Mouse (Mus musculus) c-Kit-positive CD71-positive TER-119-negative erythroid progenitor cells, embryonic 14.5 days (primary cell): Measurements from ENCODE around the gene Tbl1x.
"Not testable (repeated sequence)": the region's sequence is repeated elsewhere in the genome, so short reads cannot be mapped to it uniquely, and the experiment has no call there.

Source experiments
- DNase-seq: peaks from one replicate; pipeline ENCODE4 v3.0.0-alpha.2; 2013; ENCODE audit warnings: low read depth

The Tbl1x gene

DNA sequence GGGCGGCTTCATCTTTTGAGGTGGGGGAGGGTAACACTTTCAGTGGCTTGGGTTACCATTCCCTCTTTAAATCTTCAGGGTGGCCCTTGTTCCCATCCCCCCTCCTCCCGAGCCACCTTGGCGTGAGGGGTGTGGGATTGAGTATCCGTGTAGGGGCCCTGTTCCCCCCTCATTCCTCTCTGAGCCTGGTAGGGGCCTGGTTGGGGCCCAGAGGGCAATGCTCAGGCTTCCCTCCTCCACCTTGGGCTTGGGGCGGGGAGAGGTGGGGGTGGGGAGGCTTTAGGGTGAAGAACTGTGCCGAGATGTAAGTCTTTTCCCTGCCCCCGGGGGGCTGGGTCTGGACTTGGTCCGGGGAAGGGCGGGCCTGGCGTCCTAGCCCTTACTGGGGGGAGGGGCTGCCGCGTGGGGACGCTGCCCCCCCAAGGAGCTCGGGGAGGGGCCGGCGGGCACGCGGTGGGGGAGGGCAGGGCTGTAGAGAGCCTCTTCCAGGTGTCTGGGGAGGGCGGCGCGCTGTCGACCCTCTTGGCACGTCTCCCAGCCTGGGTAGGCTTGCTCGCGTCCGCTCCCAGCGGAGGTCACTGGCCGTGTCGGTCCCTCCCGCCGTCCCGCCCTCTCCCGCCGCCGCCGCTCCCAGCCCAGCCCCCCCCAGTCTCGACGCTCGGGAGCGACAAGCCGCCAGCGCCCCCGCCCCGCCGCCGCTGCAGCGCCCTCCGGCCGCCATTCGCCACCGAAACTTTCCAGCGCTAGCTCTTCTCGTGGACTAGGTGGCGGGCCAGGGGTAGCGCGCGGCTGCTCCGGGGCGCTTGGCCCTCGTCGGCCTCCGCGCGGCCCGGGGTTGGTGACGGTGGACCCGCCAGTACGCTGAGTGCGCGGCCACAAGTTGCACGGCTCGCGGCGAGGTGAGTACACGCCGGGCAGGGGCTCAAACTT, at the start of gene Tbl1x:
Tbl1x (plus strand) TSS at position 643 of the 930 bp plus-strand sequence.
- DNase-seq, result peak; percentile 28

DNA sequence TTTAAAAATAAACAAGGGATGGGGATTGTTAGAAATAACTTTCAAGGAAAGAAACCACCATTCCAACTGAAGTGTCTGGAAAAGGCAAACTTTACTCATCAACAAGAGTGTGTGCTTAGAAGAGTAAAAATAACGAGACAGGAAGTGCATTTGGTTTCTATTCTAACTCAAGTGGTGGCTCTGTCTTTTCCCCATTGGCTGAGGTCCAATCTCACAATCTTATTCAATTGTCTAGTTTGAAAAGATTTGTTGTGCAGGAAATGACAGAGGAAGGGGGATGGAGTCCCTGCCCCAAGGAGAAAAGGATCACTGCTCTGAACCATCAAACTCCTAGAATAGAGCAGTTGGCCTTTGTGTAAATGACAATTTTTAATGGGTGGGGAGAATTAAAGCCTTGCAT, 41.6 kb upstream of the Tbl1x start:
- no peak for DNase-seq

DNA sequence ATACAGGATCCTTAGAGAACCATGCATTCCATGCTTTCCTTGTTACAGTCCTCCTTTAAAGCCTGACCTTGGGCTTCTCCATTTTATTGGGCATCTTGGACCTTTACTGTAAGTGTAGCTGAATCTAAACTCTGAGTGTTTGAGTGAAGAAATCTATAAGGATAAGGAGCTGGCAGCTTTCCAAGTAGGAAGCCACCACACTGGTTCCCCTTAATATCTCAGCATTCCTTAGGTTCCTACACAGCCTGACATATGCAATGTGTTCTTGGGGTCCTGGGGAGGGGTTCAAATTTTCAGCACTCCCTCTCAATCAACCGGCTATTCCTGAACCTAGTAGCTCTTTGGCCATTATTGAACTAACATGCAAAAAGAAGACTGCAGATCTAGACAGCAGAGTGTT, 38.0 kb upstream of the Tbl1x start:
- no peak for DNase-seq

DNA sequence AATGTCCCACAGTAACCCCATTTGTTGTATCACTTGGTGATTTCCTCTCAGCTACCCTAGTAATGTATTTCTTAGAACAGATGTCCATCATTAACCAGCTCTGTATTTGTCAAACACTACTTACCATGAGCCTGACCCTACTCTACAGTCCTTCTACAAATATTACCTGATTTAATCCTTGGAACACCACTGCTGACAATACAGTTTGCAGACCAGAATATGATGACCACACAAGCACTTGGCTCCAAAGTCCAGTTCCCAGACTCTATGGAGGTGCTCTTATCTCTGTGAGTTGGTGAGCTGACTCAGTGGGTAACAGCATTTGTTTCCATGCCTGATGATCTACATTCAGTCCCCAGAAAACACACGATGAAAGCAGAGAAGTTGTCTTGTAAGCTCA, 37.3 kb upstream of the Tbl1x start:
- no peak for DNase-seq

DNA sequence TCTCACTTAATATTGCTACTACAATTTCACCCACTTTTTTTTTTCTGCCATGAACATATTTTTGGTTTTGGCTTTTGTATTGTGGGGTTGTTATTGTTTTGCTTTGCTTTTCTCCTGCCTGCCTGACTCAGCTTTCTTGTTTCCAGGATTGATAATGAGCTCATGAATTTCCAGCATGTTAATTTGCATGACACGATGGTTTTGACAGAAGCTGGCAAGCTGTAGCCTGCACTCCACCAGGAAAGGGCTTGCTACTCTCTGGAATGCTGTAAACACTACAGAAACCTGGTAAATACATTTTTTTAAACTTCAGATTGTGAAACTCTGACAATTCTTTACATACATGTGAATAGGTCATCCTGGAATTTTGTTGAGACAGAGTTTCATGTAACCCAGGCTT, 36.3 kb upstream of the Tbl1x start:
- no peak for DNase-seq

DNA sequence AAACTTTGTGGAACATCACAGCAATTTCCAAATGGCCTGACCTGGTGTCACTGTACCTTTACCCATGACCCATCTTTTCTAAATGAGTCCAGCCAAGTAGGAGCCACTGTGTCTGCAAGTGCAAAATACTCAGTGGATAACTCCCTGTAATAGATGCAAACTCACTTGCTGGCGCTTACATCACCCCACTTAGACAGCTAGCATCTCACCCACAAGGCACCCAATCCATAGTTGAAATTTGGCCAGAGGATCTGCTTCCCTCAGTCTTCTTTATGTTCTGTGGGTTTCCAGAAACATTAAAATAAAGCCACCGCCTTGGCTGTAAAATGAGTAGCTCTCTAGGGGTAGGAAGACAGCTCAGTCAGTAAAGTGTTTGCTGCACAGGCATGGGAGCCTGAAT, 33.3 kb upstream of the Tbl1x start:
- DNase-seq, result no peak

DNA sequence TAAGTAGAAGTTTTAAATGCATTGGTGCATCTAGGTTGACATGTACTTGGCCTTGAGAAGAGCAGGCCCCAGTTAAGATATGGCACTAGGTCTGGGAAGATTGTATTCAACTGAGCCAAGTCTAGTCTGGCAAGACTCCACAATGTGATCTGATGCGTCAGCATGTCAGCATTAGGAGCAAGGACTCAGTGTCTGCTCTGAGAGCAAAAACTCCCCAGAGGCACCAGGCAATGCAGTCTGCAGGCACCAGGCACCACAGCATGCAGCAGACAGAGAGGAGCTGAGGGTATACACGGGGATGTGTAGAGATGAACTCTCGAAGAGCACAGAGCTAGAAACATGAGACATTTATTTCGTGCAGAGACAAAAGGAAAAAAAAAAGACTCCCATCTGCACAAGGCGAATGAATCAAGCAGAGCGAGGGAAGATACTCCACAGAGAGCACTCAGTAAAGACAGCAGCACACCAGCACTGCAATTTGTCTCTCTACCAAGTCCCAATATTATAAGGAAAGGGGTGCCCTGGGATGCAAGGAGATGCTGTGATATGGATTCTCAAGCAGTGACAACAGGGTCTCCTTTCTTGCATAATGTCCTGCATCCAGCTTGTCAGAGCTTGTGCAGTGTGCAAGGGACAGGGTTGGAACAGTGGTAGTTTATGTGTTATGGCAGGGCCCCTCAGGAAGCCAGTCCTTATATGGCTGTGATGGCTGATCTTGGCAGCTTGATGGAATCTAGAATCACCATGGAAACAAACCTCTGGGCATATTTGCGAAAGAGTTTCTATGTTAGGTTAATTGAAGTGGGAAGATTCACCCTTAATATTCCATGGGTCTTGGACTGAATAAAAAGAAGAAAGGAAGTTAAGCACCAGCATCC, 22.7 kb upstream of the Tbl1x start:
- DNase-seq, result no peak

DNA sequence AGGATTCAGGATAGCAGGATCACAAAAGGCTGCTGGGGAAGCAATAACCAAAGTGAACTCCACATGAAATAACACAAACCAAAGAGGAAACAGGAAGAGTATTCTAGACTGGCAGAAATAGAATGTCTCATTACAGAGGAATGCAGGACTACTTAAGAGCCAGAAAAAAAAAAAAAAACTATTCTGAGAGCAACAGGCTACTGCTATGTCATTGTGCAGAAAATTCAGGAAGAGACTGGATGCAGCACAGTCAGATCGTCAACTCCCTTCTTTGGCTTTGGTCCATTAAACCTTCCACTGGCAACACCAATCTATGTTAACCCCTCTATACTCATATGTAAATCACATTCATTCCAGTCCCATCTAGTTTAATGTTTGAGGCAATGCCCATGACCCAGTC, 20.7 kb upstream of the Tbl1x start:
- DNase-seq, result no peak

DNA sequence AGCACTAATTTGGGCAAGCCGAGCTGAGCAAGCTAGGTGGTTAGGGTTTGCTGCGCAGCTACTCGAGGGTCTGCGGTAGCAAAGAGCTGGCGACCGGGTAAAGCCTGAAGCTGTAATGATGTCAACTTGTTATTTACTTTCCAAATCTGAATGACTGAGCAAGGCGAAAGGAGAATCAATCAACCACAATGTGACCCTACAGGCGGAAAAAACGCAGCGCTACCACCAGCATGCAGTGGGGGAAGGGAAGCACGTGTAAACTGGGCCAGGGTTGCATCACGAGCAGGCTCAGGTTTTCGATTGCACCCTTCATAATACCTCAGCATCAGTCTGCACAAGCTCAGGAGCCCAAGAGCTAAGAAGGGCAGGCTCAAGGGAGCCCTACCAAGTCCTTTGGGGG, 1.7 kb upstream of the Tbl1x start:
- DNase-seq, result peak; percentile 75

DNA sequence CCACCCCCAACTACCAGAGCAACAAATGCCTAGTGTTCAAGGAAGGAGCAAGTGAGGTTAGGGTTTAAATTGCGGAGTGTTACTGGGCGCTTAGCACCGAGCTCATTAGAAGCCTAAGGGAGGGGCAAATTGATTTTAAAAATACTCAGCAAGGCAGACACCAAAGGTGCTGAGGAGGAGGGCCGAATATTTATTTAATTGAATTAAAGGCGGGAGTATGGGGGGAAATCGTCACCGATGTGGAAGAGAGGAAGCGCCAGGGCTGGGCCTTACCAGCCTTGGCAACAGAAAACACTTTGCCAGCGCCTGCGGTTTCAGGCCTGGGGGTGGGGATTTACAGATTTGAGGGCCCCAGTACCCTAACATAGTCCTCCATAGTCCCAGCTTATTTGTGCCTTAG, 1.0 kb upstream of the Tbl1x start:
- DNase-seq, result peak; percentile 20

DNA sequence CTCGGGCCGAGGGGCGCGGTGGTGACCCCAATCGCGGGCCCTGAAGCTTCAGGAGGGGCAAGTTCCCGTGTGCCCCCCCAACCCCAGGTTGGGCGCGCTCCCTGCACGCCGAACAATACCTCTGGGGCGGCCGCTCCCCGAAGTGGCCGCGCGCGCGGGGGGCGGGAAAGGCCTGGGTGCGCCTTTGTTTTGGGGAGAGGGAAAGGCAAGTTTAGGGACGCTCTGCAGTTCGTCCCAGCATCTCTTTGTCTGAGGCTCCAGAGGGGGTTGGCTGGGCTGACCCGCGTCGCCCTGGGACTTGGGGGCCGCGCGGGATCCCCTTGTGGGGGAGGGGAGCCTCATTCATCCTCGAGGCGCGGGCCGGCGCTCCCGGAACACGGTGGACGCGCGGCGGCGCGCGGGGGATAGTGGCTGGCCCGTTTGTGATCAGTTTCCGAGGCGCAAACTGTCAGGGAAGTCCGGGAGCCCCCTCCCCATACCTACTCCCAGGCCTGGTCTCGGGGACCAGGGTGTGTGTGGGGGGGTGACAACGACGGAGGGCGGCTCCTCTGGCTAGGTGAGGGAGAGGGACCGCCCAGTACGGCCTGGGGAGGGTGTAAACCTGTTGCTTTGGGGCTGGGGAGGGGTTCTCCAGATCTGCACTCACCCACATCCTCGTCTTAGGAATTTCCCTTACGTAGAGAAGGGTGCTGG, 634 bp downstream of the Tbl1x start:
- DNase-seq, result no peak

DNA sequence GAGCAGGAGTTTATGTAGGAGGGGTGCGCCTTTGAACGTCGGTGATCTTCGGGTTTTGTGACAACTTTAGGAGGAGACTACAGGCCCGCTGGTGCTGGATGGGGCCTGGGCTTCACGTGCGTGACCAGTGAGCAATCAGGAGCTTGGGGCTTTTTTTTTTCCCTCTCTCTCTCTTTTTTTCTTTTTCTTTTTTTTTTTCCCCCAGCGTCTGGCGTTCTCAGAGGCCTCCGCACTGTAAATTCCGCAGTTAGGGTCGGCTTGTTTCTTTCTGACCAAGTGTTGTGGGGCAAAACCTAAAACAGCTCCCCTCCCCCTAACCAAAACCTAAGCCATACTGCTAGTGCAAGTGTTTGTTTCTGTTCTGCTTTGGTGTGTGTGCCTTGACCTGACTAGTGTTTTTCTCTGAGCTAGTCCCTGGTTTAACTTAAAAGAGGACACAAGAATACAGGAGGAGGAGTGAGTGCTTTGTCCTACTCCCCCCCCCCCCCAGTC, 1.2 kb downstream of the Tbl1x start:
- no peak for DNase-seq

DNA sequence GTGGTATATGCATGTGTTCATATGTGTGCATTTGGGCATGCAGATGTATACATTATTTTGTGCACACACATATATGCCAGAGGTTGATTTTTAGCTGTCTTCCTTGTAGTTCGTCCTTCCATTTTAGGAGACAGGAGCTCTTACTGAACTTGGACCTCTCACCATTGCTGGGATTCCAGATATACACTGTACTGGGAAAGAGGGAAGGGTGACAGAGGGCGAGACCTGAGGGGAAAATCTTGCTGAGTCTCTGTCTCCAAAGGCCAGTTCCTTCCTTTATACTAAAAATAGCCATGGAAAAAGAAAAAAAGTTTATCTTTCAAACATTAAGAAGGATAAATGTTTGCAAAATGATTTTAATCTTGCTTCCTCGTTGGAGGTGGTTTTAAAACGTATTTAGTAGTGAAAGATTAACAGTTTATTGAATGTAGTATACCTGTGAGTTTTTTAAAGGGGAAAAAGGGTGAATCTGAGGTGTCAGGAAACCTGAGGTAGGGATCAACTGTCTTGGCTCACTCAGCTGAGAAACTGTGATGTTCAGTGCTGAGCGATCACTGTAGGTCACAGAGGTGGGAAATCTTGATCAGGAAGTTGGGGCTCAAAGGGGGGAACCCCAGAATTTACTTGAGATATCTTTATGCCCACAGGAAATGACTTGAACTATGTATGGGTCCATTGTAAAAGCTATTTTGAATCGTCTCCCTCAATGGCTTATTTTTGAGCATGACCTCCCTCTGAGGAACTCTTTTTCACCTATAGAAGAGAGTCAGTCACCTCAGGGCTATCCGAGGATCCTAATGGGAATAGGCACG, 6.7 kb downstream of the Tbl1x start:
- DNase-seq, result no peak

DNA sequence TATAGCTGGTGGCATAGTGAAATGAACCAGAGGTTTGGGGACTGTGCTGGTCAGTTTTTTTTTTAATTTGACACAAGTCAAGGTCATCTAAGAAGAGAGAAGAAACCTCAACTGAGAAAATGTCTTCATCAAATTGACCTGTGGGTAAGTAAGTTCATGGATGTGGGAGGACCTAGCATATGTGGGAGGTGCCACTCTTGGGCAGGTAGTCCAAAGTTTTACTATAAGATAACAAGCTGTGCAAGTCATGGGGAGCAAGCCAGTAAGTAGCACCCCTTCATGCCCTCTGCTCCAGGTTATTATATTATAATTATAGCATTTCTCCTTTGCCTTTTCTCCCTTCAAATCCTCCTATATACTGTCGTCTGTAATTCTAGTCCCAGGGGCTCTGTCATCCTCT, 8.1 kb downstream of the Tbl1x start:
- no peak for DNase-seq

DNA sequence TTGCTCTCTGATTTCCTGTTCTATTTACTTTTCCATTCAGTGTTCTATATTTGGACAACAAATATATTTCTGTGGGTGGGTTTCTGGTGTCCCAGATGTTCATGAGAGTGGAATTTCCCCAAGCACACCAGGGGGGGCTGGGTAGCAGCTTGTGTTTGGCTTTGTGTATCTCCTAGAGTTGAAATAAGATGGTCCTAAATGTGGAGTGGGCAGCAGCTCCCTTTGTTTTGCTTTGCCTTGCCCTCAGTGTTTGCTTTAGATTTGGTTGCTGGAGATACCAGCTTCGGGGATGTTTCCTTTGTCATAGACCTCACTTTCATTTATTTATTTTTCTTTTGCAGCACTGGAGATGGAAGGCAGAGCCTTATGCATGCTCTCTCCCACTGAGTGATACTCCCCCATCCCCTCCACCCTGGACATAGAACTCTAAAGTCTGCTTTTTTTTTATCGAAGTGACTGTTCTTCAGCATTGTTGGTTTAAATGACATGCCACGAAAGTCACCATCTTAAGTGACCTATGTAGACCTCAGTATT, 12.1 kb downstream of the Tbl1x start:
- no peak for DNase-seq

DNA sequence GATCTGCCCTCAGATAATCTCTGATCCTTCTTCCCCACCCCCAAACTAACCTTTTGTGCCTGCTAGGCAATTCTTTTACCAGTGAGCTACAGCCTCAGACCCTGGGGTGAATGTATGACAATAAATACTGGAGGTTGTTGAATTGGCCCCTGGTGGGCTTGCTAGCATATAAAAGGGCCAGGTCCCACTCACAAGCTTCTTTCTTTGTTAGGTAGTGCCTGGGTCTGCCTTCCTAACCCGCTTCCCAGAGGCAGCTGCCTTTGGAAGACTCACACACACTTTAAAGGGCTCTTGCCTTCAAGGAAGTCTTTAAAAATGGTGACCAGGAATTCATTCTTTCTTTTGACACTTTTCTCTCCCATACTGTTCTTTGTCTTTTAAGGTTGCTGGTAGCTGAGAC, 14.4 kb downstream of the Tbl1x start:
- DNase-seq, result no peak

DNA sequence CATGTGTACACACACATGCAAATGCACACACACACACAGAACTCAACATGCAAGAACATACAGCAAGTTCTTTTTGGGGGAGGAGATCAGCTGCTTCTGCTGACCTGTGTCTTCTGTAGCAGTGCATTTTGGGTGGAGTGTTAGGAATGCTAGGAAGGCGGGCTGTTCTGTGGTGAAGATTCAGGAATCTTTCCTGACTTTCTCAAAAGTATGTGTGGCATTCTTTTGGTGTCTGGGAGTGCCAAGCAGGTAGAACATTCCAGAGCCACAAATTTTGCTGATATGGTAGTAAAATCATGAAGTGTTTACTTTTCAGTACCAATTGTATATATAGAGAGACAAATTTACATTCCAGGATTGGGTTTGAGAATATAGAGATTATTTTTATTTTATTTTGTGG, 17.6 kb downstream of the Tbl1x start:
- DNase-seq, result no peak

DNA sequence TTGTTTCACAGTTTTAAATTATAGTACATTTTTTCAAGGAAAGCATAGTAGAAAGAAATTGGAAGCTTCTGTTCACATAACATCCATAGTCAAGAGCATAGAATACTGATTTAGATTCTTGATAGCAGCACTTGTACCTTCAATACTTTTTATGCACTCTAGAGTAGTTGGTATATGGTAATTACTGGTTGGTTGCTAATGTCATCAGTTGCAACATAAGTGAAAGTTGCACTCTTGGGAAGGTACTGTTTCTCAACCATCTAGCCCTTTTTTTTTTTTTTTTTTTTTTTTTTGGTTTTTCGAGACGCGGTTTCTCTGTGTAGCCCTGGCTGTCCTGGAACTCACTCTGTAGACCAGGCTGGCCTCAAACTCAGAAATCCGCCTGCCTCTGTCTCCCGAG, 20.2 kb downstream of the Tbl1x start:
- DNase-seq, result no peak

DNA sequence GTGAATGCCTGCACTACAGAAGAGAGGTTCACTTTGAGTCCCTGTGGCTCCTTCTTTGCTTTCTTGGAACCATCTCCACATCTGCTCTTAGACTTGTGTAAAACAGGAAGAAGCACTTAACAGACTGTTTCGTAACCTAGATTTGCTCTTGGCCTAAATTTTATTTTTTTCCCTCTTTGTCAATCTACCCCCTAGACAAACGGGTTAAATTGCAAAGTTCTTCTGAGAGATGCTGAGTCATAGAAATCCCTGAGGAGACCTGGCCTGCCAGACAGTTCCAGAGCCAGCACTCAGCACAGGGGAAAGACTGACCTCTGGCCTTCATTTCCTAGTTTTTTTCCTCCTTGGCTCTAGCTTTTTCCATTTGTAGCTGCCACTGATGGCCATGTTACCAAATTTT, 23.1 kb downstream of the Tbl1x start:
- DNase-seq, result no peak

DNA sequence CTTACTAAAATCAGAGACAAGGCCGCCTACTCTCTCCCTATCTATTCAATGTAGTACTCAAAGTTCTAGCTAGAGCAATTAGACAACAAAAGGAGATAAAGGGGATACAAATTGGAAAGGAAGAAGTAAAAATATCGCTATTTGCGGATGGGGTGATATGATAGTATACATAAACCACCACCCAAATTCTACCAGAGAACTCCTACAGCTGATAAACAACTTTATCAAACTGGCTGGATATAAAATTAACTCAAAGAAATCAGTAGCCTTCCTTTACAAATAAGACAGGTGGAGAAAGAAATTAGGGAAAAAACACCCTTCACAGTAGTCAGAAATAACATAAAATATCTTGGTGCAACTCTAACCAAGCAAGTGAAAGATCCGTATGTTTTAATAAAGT, 29.0 kb downstream of the Tbl1x start:
- not testable (repeated sequence) for DNase-seq

DNA sequence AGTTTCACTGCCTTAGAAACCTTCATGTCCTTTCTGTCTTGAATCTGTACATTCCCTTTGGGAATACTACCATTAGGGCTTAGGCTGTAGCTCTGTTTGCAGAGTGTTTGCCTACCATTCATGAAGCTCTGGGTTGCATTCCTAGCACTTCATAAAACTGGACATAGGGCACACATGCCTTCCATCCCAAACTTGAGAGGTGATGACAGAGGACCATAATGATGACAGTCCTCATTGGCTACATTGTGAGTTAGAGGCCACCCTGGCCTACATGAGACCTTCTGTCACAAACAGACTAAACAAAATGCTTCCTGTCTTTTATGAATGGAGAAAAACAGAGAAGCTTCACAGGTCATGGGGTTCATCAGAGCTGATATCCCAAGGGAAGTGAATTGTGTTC, 33.2 kb downstream of the Tbl1x start:
- DNase-seq, result no peak
